Mouse (Mus musculus): ENCODE data around the gene Ell.

GRCm38 (mm10) chr8:70613763-70614162, 74.5 kb downstream of the Ell start:
- no peak for TF ChIP-seq POLR2A (IDR thresholded peaks at IDR 0.05; ENCODE audit: low read depth, low read length)
- no peak for TF ChIP-seq CTCF (IDR thresholded peaks at IDR 0.05; ENCODE audit: borderline replicate concordance, insufficient read depth, low read length)

Data from embryonic fibroblast, embryonic 13.5 days (primary cell).